Mouse (Mus musculus) heart, postnatal 0 days (tissue): ENCODE measurements around the gene Mutyh. TPM values are rescaled to one million over a fixed set of nuclear protein-coding genes. Genes with fewer than 3 reads are reported as not detected.

Experiments
- ATAC-seq: fragments of 200-750 bp; cut with Nextera tagmentation; 2 replicates; pipeline ENCODE4 v1.8.0; 2017; ENCODE audit warnings: low read depth, moderate number of reproducible peaks, moderate library complexity; ENCODE audit not compliant: insufficient read depth
- DNase-seq: peaks from one replicate; pipeline ENCODE4 v3.0.0-alpha.2; 2016; ENCODE audit warnings: low spot score
- H3K27ac ChIP-seq: fragments of 300-500 bp; sonication (generic); 2 replicates; pipeline ENCODE4 v1.5.1; 2014; ENCODE audit warnings: low read depth, mild to moderate bottlenecking
- H3K27me3 ChIP-seq: fragments of 300-500 bp; sonication (generic); 2 replicates; pipeline ENCODE4 v1.6.1; 2014; ENCODE audit warnings: low read length, mixed read lengths; ENCODE audit not compliant: control insufficient read depth, insufficient read depth
- H3K36me3 ChIP-seq: fragments of 300-500 bp; sonication (generic); replicated peaks from 2 replicates; pipeline ENCODE4 v1.6.1; 2014; ENCODE audit warnings: low read length, mixed read lengths; ENCODE audit not compliant: control insufficient read depth, insufficient read depth
- H3K4me1 ChIP-seq: fragments of 300-500 bp; sonication (generic); 2 replicates; pipeline ENCODE4 v1.6.1; 2014; ENCODE audit warnings: antibody characterized with exemption; ENCODE audit not compliant: control insufficient read depth, insufficient read depth
- H3K4me2 ChIP-seq: fragments of 300-500 bp; sonication (generic); 2 replicates; pipeline ENCODE4 v1.6.1; 2014; ENCODE audit warnings: low read depth, mild to moderate bottlenecking, low read length, moderate library complexity
- H3K4me3 ChIP-seq: fragments of 300-500 bp; sonication (generic); 2 replicates; pipeline ENCODE4 v1.5.1; 2014; ENCODE audit warnings: low read depth, low read length
- H3K9ac ChIP-seq: fragments of 300-500 bp; sonication (generic); replicated peaks from 2 replicates; pipeline ENCODE4 v1.6.1; 2014; ENCODE audit warnings: low read depth, low read length, mixed read lengths
- H3K9me3 ChIP-seq: fragments of 300-500 bp; sonication (generic); replicated peaks from 2 replicates; pipeline ENCODE4 v1.6.1; 2016; ENCODE audit warnings: low read length; ENCODE audit not compliant: control insufficient read depth
- CTCF ChIP-seq: IDR thresholded peaks from 2 replicates; pipeline ENCODE4 v1.5.1; 2016; ENCODE audit warnings: antibody characterized with exemption, control low read depth, low read depth
- EP300 ChIP-seq: IDR thresholded peaks from 2 replicates; pipeline ENCODE4 v1.6.1; 2016; ENCODE audit warnings: antibody characterized with exemption, low read depth
- WGBS: fragments of 180-500 bp; shearing (Covaris S2); extraction: QIAGEN DNeasy Blood & Tissue Kit; methylation state at CpG from one replicate; pipeline ENCODE4 v1.1.7; 2014; 5-methylcytosine and 5-hydroxymethylcytosine counted together
- polyA plus RNA-seq: library from polyadenylated mRNA; unstranded; fragments of >200 nt; fragmentation: Nextera tagmentation; extraction: Ambion mirVana; gene quantifications from 2 replicates; pipeline ENCODE4 v1.2.1, GENCODE M21; 2015
- total RNA-seq: library from RNA; depleted of rRNA; stranded (reverse); fragments of >200 nt; gene quantifications from 2 replicates; pipeline ENCODE4 v1.2.3, GENCODE M21; 2014; ENCODE audit warnings: low replicate concordance

Gene Mutyh
- total and polyA plus RNA-seq, 2 experiments from 2014 or later, result 4.4 to 6.9 TPM

DNA sequence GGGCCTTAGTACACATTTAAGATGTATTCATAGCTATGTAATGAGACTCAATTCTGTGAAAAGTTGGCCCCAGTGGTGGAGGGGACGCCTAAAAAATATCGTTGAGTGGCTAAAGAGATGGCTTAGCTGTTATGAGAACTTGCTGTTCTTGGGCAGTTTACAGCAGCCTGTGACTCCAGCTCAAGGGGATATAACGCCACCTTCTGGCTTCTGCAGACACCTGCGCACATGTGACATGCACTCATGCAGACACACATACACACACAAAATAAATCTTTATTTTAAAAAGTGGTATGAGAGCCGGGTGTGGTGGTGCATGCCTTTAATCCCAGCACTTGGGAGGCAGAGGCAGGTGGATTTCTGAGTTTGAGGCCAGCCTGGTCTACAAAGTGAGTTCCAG is 31.1 kb upstream of the Mutyh start:
- ATAC-seq (no peak), DNase-seq (no peak)
- no peak overlapping the region for H3K27ac ChIP-seq
- no peak overlapping the region for H3K9ac ChIP-seq
- no peak overlapping the region for H3K4me3 ChIP-seq
- no peak overlapping the region for H3K4me2 ChIP-seq
- no peaks in the 10 kb centered on the region for H3K9me3 ChIP-seq
- H3K27me3 ChIP-seq, result no peaks in the 10 kb centered on the region
- no peaks in the 10 kb centered on the region for H3K36me3 ChIP-seq
- H3K4me1 ChIP-seq, result no peaks in the 10 kb centered on the region
- 85% methylated on average over 5 of the region's 5 CpGs for WGBS
- TF ChIP-seq CTCF (no peak), EP300 (no peak)

DNA sequence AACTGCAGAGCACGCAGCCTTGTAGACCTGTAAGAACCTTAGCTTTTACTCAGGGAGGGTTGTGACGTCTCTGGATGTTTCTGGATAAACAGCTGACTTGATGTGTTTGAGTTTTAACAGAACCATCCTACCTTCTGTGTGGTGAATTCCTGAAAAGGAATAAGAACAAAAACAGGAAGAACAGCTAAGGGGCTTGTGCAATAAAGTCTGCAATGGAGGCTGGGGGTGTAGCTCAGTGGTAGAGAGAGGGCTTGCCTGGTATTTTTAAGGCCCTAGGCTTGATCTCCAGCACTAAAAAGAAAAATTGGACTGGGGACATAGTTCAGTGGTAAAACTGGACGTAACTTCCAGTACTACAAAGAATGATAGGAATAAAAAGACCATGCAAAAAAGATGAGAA is 30.4 kb upstream of the Mutyh start:
- Histone ChIP-seq H3K27me3 (no peaks in the 10 kb centered on the region), H3K4me3 (no peak overlapping the region), H3K9me3 (no peaks in the 10 kb centered on the region), H3K27ac (no peak overlapping the region), H3K36me3 (no peaks in the 10 kb centered on the region), H3K9ac (no peak overlapping the region), H3K4me1 (no peaks in the 10 kb centered on the region), H3K4me2 (no peak overlapping the region)
- DNase-seq, result no peak
- WGBS, result 76% methylated on average over 3 of the region's 3 CpGs
- no peak for ATAC-seq
- TF ChIP-seq CTCF (no peak), EP300 (no peak)

DNA sequence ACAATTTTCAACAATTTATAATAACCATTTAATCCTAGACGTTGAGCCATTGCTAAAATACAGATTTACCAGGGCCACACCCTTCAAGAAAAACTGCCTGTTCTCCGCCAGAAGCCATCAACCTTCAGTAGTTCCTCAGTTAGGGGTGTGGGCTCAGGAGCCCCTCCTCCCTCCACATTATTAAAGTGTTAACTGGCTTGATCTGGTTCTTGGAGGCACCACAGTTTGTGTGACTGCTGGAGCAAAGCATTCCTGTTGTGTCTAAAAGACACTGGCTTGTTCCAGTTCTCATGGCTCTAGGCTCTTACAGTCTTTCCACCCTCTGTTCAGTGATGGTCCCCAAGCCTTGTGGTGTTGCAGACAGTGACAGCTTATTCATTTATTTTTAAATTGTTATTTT is 27.0 kb upstream of the Mutyh start:
- Histone ChIP-seq H3K27ac (no peak overlapping the region), H3K4me1 (no peaks in the 10 kb centered on the region), H3K36me3 (no peaks in the 10 kb centered on the region), H3K4me3 (no peak overlapping the region), H3K4me2 (no peak overlapping the region), H3K9me3 (no peaks in the 10 kb centered on the region), H3K27me3 (no peaks in the 10 kb centered on the region), H3K9ac (no peak overlapping the region)
- WGBS, result 66% methylated on average over 2 of the region's 2 CpGs
- no peak for TF ChIP-seq CTCF
- no peak for TF ChIP-seq EP300
- DNase-seq (no peak), ATAC-seq (no peak)

DNA sequence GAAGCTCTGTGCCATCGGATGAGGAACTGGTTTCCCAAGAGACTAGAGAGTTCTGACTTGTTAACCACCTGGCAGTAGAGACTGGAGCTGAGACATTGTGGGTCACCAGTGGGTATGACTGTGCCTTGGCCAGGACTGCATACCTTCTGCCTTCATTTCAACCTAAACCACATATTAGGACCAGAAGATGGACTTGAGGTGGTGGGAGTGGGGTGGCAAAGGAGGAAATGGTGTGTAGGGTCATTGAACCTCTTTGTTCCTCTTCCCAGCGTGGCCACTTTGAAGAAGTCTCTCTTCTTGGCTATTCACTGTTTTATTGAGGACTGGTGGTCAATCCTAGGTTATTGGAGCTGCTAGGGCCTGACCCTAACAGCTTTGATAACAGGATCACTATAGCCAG is 26.2 kb upstream of the Mutyh start:
- no peak overlapping the region for H3K9ac ChIP-seq
- no peaks in the 10 kb centered on the region for H3K36me3 ChIP-seq
- DNase-seq (no peak), ATAC-seq (no peak)
- H3K4me3 ChIP-seq, result no peak overlapping the region
- no peak overlapping the region for H3K27ac ChIP-seq
- 40% methylated on average over 2 of the region's 2 CpGs for whole genome bisulfite sequencing
- no peaks in the 10 kb centered on the region for H3K27me3 ChIP-seq
- no peak overlapping the region for H3K4me2 ChIP-seq
- H3K4me1 ChIP-seq, result no peaks in the 10 kb centered on the region
- TF ChIP-seq EP300 (no peak), CTCF (no peak)
- no peaks in the 10 kb centered on the region for H3K9me3 ChIP-seq

DNA sequence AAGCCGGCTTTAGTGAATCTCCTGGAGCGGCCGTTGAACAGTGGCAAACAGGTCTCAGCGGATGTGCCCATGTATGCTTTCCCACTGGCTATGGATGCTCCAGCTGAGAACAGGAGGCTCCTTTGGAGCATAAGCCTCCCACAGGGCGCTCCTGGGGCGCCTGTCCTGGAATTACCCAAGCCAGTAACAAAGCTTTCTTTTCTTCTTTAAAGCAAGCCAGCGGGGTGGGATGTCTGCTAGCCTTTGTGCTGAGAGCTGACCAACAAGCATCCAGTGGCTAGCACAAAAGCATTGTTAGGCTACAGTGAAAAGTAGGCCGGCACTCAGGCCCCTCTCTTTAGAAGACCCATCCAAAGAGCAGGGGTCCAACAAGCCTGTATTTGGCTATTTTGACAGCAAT is 25.4 kb upstream of the Mutyh start:
- H3K4me3 ChIP-seq, result no peak overlapping the region
- no peak overlapping the region for H3K9ac ChIP-seq
- no peaks in the 10 kb centered on the region for H3K9me3 ChIP-seq
- ATAC-seq (no peak), DNase-seq (no peak)
- no peak for TF ChIP-seq EP300
- TF ChIP-seq CTCF, result no peak
- H3K27ac ChIP-seq, result no peak overlapping the region
- 25% methylated on average over 8 of the region's 8 CpGs for WGBS
- H3K27me3 ChIP-seq, result no peaks in the 10 kb centered on the region
- no peaks in the 10 kb centered on the region for H3K4me1 ChIP-seq
- no peaks in the 10 kb centered on the region for H3K36me3 ChIP-seq
- H3K4me2 ChIP-seq, result no peak overlapping the region

DNA sequence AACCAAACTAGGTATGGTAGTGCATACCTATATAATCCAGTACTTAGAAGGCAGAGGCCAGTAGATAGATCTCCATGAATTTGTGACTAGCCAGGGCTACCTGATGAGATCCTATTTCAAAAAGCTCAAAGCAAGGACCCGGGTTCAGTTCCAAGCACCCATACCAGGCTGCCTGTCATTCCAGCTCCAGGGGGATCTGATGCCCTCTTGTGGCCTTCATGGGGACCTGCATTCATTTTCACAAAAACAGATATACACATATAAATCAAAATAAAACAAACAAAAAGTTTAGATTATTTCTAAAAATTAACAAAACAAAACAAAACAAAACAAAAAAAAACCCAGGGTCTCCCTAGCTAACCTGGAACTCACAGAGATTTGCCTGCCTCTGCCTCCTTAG is 20.9 kb upstream of the Mutyh start:
- Histone ChIP-seq H3K36me3 (no peaks in the 10 kb centered on the region), H3K27me3 (no peaks in the 10 kb centered on the region), H3K9me3 (no peaks in the 10 kb centered on the region), H3K9ac (no peak overlapping the region), H3K4me2 (no peak overlapping the region), H3K4me1 (no peaks in the 10 kb centered on the region), H3K27ac (no peak overlapping the region), H3K4me3 (no peak overlapping the region)
- WGBS, result 83% methylated on average over 1 of the region's 1 CpGs
- DNase-seq, result no peak
- no peak for ATAC-seq
- no peak for TF ChIP-seq EP300
- TF ChIP-seq CTCF, result no peak
